Mouse (Mus musculus) MEL (cell line): ENCODE results near the gene Ccdc162. TPM values are rescaled to one million over a fixed set of nuclear protein-coding genes. Genes with fewer than 3 reads are reported as not detected.

Source experiments
- DNase-seq: peaks from one replicate; pipeline ENCODE4 v3.0.0; 2011; ENCODE audit warnings: low read depth, low spot score
- H3K27ac ChIP-seq: 2 replicates; pipeline ENCODE4 v1.5.1; 2012; ENCODE audit warnings: low read depth, mild to moderate bottlenecking, control low read depth, low read length, moderate library complexity; ENCODE audit not compliant: control insufficient read depth
- H3K27me3 ChIP-seq, 2 experiments: fragments of 150-350 bp in 1 of 2; sonication (generic) in 1 of 2; 2 replicates each; pipeline ENCODE4 v1.6.1; 2012; ENCODE audit warnings: low read length in 2 of 2, mild to moderate bottlenecking in 2 of 2, improper control_type of control experiment in 1 of 2, moderate library complexity in 1 of 2; ENCODE audit not compliant: insufficient read depth in 2 of 2, control insufficient read depth in 1 of 2
- H3K36me3 ChIP-seq, 2 experiments: 2 replicates each; pipeline ENCODE4 v1.6.1; 2012 to 2014; ENCODE audit warnings: low read length in 2 of 2, improper control_type of control experiment in 1 of 2, inconsistent platforms in 1 of 2, mild to moderate bottlenecking in 1 of 2; ENCODE audit not compliant: insufficient read depth in 2 of 2, control insufficient read depth in 1 of 2
- H3K4me1 ChIP-seq, 2 experiments: fragments of 150-350 bp in 1 of 2; sonication (generic) in 1 of 2; 2 replicates each; pipeline ENCODE4 v1.6.1; 2012; ENCODE audit warnings: low read length in 2 of 2, improper control_type of control experiment in 1 of 2, mild to moderate bottlenecking in 1 of 2; ENCODE audit not compliant: insufficient read depth in 2 of 2, control insufficient read depth in 1 of 2
- H3K4me3 ChIP-seq, 2 experiments: fragments of 150-350 bp in 1 of 2; sonication (generic) in 1 of 2; 2 replicates each; pipeline ENCODE4 v1.5.1; 2012; ENCODE audit warnings: low read depth in 2 of 2, low read length in 2 of 2, mild to moderate bottlenecking in 2 of 2, moderate library complexity in 2 of 2, control low read depth in 1 of 2, improper control_type of control experiment in 1 of 2; ENCODE audit not compliant: control insufficient read depth in 1 of 2, insufficient read depth in 1 of 2
- H3K79me2 ChIP-seq: 2 replicates; pipeline ENCODE4 v1.6.1; 2012; ENCODE audit warnings: mild to moderate bottlenecking, low read length, moderate library complexity; ENCODE audit not compliant: control insufficient read depth, poor library complexity, insufficient read depth
- H3K9ac ChIP-seq: 2 replicates; pipeline ENCODE4 v1.6.1; 2012; ENCODE audit warnings: low read depth, mild to moderate bottlenecking, control low read depth, low read length, moderate library complexity; ENCODE audit not compliant: control insufficient read depth, poor library complexity, severe bottlenecking
- H3K9me3 ChIP-seq: fragments of 150-350 bp; sonication (generic); replicated peaks from 2 replicates; pipeline ENCODE4 v1.6.1; 2012; ENCODE audit warnings: mild to moderate bottlenecking, low read length, improper control_type of control experiment, moderate library complexity; ENCODE audit not compliant: insufficient read depth
- BHLHE40 ChIP-seq: IDR thresholded peaks from 2 replicates; pipeline ENCODE4 v1.6.1; 2012; ENCODE audit warnings: low read depth, mild to moderate bottlenecking, inconsistent platforms, low read length, improper control_type of control experiment, borderline replicate concordance
- EP300 ChIP-seq, 2 experiments: IDR thresholded peaks; 2 replicates each; pipeline ENCODE4 v1.6.1; 2011; ENCODE audit warnings: improper control_type of control experiment in 2 of 2, low read length in 2 of 2, low read depth in 1 of 2, mild to moderate bottlenecking in 1 of 2
- ETS1 ChIP-seq: IDR thresholded peaks from 2 replicates; pipeline ENCODE4 v1.6.1; 2012; ENCODE audit warnings: low read depth, mild to moderate bottlenecking, inconsistent platforms, low read length, improper control_type of control experiment, moderate library complexity
- GABPA ChIP-seq: IDR thresholded peaks from 2 replicates; pipeline ENCODE4 v1.6.1; 2012; ENCODE audit warnings: low read depth, mild to moderate bottlenecking, inconsistent platforms, low read length, improper control_type of control experiment, moderate library complexity
- GATA1 ChIP-seq: IDR thresholded peaks from 2 replicates; pipeline ENCODE4 v1.6.1; 2011; ENCODE audit warnings: low read depth, low read length, improper control_type of control experiment
- HCFC1 ChIP-seq: IDR thresholded peaks from 2 replicates; pipeline ENCODE4 v1.6.1; 2012; ENCODE audit warnings: low read depth, mild to moderate bottlenecking, inconsistent platforms, low read length, improper control_type of control experiment, moderate library complexity
- JUND ChIP-seq: IDR thresholded peaks from 2 replicates; pipeline ENCODE4 v1.6.1; 2011; ENCODE audit warnings: low read depth, mild to moderate bottlenecking, improper control_type of control experiment, low read length
- KAT2A ChIP-seq: conservative IDR thresholded peaks from 2 replicates; pipeline ENCODE4 v1.6.1; 2012; ENCODE audit warnings: low read depth, low read length, improper control_type of control experiment, inconsistent platforms
- MAX ChIP-seq: IDR thresholded peaks from 2 replicates; pipeline ENCODE4 v1.6.1; 2011; ENCODE audit warnings: low read length, improper control_type of control experiment
- MEF2A ChIP-seq: IDR thresholded peaks from 2 replicates; pipeline ENCODE4 v1.6.1; 2014; ENCODE audit warnings: low read depth, mild to moderate bottlenecking, inconsistent platforms, low read length, improper control_type of control experiment; ENCODE audit not compliant: poor library complexity, insufficient replicate concordance, severe bottlenecking; ENCODE audit errors: extremely low read depth
- MYB ChIP-seq: IDR thresholded peaks from 2 replicates; pipeline ENCODE4 v1.6.1; 2011; ENCODE audit warnings: mild to moderate bottlenecking, low read depth, low read length, improper control_type of control experiment
- MYC ChIP-seq: IDR thresholded peaks from 2 replicates; pipeline ENCODE4 v1.6.1; 2011; ENCODE audit warnings: low read depth, mild to moderate bottlenecking, low read length, improper control_type of control experiment, moderate library complexity
- NELFE ChIP-seq: IDR thresholded peaks from 2 replicates; pipeline ENCODE4 v1.6.1; 2011; ENCODE audit warnings: low read depth, low read length, improper control_type of control experiment
- NRF1 ChIP-seq: IDR thresholded peaks from 2 replicates; pipeline ENCODE4 v1.6.1; 2014; ENCODE audit warnings: low read depth, mild to moderate bottlenecking, inconsistent platforms, low read length, improper control_type of control experiment, moderate library complexity; ENCODE audit not compliant: poor library complexity, insufficient read depth, severe bottlenecking
- POLR2AphosphoS5 ChIP-seq: IDR thresholded peaks from 2 replicates; pipeline ENCODE4 v1.6.1; 2012; ENCODE audit warnings: low read depth, borderline replicate concordance, mild to moderate bottlenecking, inconsistent platforms, low read length, moderate library complexity, mixed read lengths
- RAD21 ChIP-seq: IDR thresholded peaks from 2 replicates; pipeline ENCODE4 v1.6.1; 2011; ENCODE audit warnings: mild to moderate bottlenecking, low read depth, low read length, improper control_type of control experiment
- SIN3A ChIP-seq: IDR thresholded peaks from 2 replicates; pipeline ENCODE4 v1.6.1; 2012; ENCODE audit warnings: low read length, improper control_type of control experiment, inconsistent platforms
- SMC3 ChIP-seq: IDR thresholded peaks from 2 replicates; pipeline ENCODE4 v1.6.1; 2011; ENCODE audit warnings: low read depth, low read length, improper control_type of control experiment
- UBTF ChIP-seq: IDR thresholded peaks from 2 replicates; pipeline ENCODE4 v1.6.1; 2012; ENCODE audit warnings: low read depth, mild to moderate bottlenecking, inconsistent platforms, low read length, improper control_type of control experiment, moderate library complexity, borderline replicate concordance; ENCODE audit not compliant: insufficient read depth
- USF1 ChIP-seq: IDR thresholded peaks from 2 replicates; pipeline ENCODE4 v1.6.1; 2014; ENCODE audit warnings: low read depth, mild to moderate bottlenecking, inconsistent platforms, low read length, improper control_type of control experiment, moderate library complexity
- ZC3H11A ChIP-seq: IDR thresholded peaks from 2 replicates; pipeline ENCODE4 v1.6.1; 2012; ENCODE audit warnings: low read depth, mild to moderate bottlenecking, inconsistent platforms, low read length, improper control_type of control experiment
- ZMIZ1 ChIP-seq: IDR thresholded peaks from 2 replicates; pipeline ENCODE4 v1.6.1; 2012; ENCODE audit warnings: low read depth, mild to moderate bottlenecking, inconsistent platforms, low read length, improper control_type of control experiment, moderate library complexity
- ZNF384 ChIP-seq: IDR thresholded peaks from 2 replicates; pipeline ENCODE4 v1.6.1; 2012; ENCODE audit warnings: low read depth, mild to moderate bottlenecking, inconsistent platforms, low read length, improper control_type of control experiment
- polyA plus RNA-seq, 2 experiments: library from polyadenylated mRNA; stranded (reverse) in 1 of 2; unstranded in 1 of 2; fragments of >175 nt in 1 of 2; fragments of >200 nt in 1 of 2; gene quantifications; 2 replicates each; pipeline versions ENCODE4 v1.2.1 to v1.2.4; 2012; ENCODE audit warnings: low replicate concordance in 2 of 2, low read depth in 1 of 2; ENCODE audit not compliant: insufficient read length in 2 of 2, insufficient read depth in 1 of 2, missing spikeins in 1 of 2
- total RNA-seq: library from RNA; depleted of rRNA; stranded (reverse); fragments of 300-350 nt; gene quantifications from 2 replicates; pipeline ENCODE4 v1.2.3, GENCODE M21; 2012

The Ccdc162 gene
- total and polyA plus RNA-seq, 3 experiments, result 0.06 TPM; not detected in 2

DNA sequence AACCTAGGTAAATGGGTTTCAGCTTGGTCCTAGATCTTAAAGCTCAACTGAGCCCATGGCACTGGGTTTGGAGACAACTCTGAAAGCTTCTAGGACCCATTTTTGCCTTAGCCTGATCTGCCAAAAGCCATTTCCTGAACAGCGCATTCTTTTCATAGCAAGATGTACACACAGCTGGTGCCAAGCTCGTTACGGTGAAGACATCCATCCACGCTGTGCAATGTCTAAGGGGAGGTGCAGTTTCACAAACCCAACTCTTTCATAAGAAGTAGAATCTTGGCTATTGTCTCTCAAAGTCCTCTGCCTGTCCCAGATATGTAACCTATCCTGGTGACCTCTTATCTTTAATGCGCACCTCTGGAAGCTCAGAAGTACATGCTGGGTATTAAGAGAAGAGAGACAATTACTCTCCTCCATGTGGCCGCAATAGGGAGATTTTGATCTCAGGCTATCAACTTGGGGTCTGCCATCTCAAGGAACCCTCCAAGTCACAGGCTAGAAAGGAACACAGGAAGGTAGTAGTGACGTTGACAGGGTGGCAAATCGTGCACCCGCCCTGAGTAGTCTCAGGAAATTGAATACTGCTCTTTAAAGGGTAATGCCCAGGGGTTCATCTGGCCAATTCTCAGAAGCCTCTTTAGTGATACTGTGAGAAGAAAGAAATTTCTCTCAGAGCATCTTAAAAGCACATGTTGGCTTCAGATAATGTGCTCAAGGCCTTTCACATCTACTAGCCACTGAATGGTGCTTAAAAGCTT, 81.0 kb downstream of the Ccdc162 start:
- TF ChIP-seq ZNF384 (no peak), MAX (no peak), MYB (no peak), RAD21 (no peak), ZC3H11A (no peak), ZMIZ1 (no peak), MYC (no peak), ETS1 (no peak), POLR2AphosphoS5 (no peak), NELFE (no peak), SMC3 (no peak), HCFC1 (no peak), BHLHE40 (no peak), USF1 (no peak), JUND (no peak), SIN3A (no peak), EP300 (IDR thresholded peaks at IDR 0.05; ENCODE audit: low read depth in 1 of 2, low read length in 2 of 2) (no peak)
- no peak overlapping the region for H3K4me3 ChIP-seq
- H3K27ac ChIP-seq, result no peak overlapping the region
- H3K9ac ChIP-seq, result no peak overlapping the region
- no peaks in the 10 kb centered on the region for H3K79me2 ChIP-seq
- peaks cover 0 to 7% of the 10 kb centered on the region in 2 experiments; a peak in 3 of 4 replicates for H3K27me3 ChIP-seq
- H3K9me3 ChIP-seq, result no peaks in the 10 kb centered on the region
- no peak for DNase-seq
- H3K36me3 ChIP-seq, result no peaks in the 10 kb centered on the region
- H3K4me1 ChIP-seq, result no peaks in the 10 kb centered on the region

- H3K9ac ChIP-seq, result no peak overlapping the region
- peaks cover 0 to 7% of the 10 kb centered on the region in 2 experiments; a peak in 3 of 4 replicates for H3K27me3 ChIP-seq
- no peak overlapping the region for H3K27ac ChIP-seq
- no peak overlapping the region for H3K4me3 ChIP-seq
- H3K4me1 ChIP-seq, result no peaks in the 10 kb centered on the region
- DNase-seq, result no peak
- no peaks in the 10 kb centered on the region for H3K79me2 ChIP-seq
- no peaks in the 10 kb centered on the region for H3K9me3 ChIP-seq
- no peak for TF ChIP-seq GABPA
- TF ChIP-seq SMC3, result no peak
- TF ChIP-seq KAT2A, result no peak
- TF ChIP-seq POLR2AphosphoS5, result no peak
- TF ChIP-seq MAX, result no peak
- no peak for TF ChIP-seq BHLHE40
- TF ChIP-seq GATA1, result no peak
- no peak for TF ChIP-seq NRF1
- no peak for TF ChIP-seq RAD21
- no peak for TF ChIP-seq UBTF
- no peak for TF ChIP-seq MEF2A
- no peak for TF ChIP-seq HCFC1
- H3K36me3 ChIP-seq, result no peaks in the 10 kb centered on the region
Observed at GRCm38 (mm10) chr10:41633801-41634200, 82.6 kb downstream of the Ccdc162 start.
